Mouse (Mus musculus): Measurements from ENCODE around the gene Gm3285. TPM values are rescaled to one million over a fixed set of nuclear protein-coding genes. Genes with fewer than 3 reads are reported as not detected.

Gene Gm3285
- total RNA-seq (2012; rRNA removed) (not detected in 2 replicates), total RNA-seq (2014; rRNA removed) (not detected in 2 replicates), polyA plus RNA-seq (2012; ENCODE audit: insufficient read length, low read depth) (not detected in 2 replicates)

DNA sequence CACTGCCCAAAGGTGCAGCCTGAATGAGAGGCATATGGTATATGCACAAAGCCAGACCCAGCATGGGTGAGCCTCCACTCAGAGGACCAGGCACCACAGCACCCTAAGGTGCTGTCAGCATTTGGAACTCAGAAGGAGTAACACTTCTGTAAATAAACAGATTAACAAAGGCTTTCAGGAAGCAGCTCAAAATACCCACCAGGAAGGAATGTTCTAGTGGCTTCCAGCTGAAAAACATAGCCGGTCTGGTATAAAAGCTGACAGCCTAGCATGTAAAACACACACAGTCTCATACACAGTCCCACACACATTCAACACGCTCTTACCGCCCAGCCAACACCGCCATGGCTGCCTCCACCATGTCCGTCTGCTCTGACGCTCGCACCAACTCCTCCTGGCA, at the start of gene Gm3285:
Gm3285 (plus strand) TSS at position 301 of the 400 bp plus-strand sequence.
- Histone ChIP-seq H3K36me3 (replicated peaks in 1 of 2; ENCODE audit: control insufficient read depth in 1 of 2, insufficient read depth in 1 of 2, low read length in 1 of 2) (no peaks in the 10 kb centered on the region), H3K9me3 (replicated peaks; ENCODE audit: low read length) (peaks cover 13% of the 10 kb centered on the region), H3K4me1 (ENCODE audit: control insufficient read depth in 1 of 2, insufficient read depth in 2 of 2) (peaks cover 5 to 6% of the 10 kb centered on the region in 2 experiments), H3K4me3 (replicated peaks in 1 of 3; ENCODE audit: low read depth in 2 of 3, low read length in 2 of 3, poor library complexity in 1 of 3) (no peak within 1 kb of the TSS), H3K4me2 (ENCODE audit: insufficient read depth, low read depth, poor library complexity, severe bottlenecking) (no peak within 1 kb of the TSS), H3K79me2 (replicated peaks; ENCODE audit: control insufficient read depth, extremely low read depth, insufficient read depth, poor library complexity, severe bottlenecking) (no peaks in the 10 kb centered on the region), H3K9ac (ENCODE audit: insufficient read depth, low read depth) (no peak within 1 kb of the TSS), H3K27ac (ENCODE audit: insufficient read depth, low read depth) (no peak within 1 kb of the TSS), H3K27me3 (replicated peaks) (peaks cover 61% of the 10 kb centered on the region)
- dilution Hi-C loops (cut with MboI; ENCODE audit: extremely low pct_ligation_motif_present, extremely low pct_unique_long_range_greater_than_20kb, low sequenced_read_pairs), result no loop called here
- in situ Hi-C loops (cut with MboI; ENCODE audit: low pct_ligation_motif_present, low pct_unique_long_range_greater_than_20kb, low sequenced_read_pairs), result no loop called here
- TF ChIP-seq RAD21 (IDR thresholded peaks at IDR 0.05; ENCODE audit: low read depth, low read length) (no peak), RCOR1 (conservative IDR thresholded peaks at IDR 0.05; ENCODE audit: low read depth, low read length) (no peak), EP300 (IDR thresholded peaks at IDR 0.05; ENCODE audit: low read length) (no peak), ETS1 (conservative IDR thresholded peaks at IDR 0.05; ENCODE audit: low read depth, low read length) (no peak), CHD2 (IDR thresholded peaks at IDR 0.05; ENCODE audit: low read length) (no peak), MAX (IDR thresholded peaks at IDR 0.05; ENCODE audit: low read length) (no peak), IRF4 (IDR thresholded peaks at IDR 0.05; ENCODE audit: low read depth, low read length) (no peak), ZMIZ1 (IDR thresholded peaks at IDR 0.05; ENCODE audit: low read depth, low read length) (no peak), PAX5 (IDR thresholded peaks at IDR 0.05; ENCODE audit: low read length) (no peak), ZNF384 (IDR thresholded peaks at IDR 0.05; ENCODE audit: low read depth, low read length) (no peak), MEF2A (IDR thresholded peaks at IDR 0.05; ENCODE audit: borderline replicate concordance, low read depth, low read length) (no peak), KAT2A (IDR thresholded peaks at IDR 0.05; ENCODE audit: insufficient replicate concordance, low read length) (no peak)
- DNase-seq (ENCODE audit: extremely low read depth), result no peak

- Histone ChIP-seq H3K9me3 (replicated peaks; ENCODE audit: low read length) (no peaks in the 10 kb centered on the region), H3K4me2 (ENCODE audit: insufficient read depth, low read depth, poor library complexity, severe bottlenecking) (no peak within 1 kb of the TSS), H3K4me3 (replicated peaks in 1 of 3; ENCODE audit: low read depth in 2 of 3, low read length in 2 of 3, poor library complexity in 1 of 3) (no peak within 1 kb of the TSS), H3K27me3 (replicated peaks) (peaks cover 76% of the 10 kb centered on the region), H3K27ac (ENCODE audit: insufficient read depth, low read depth) (no peak within 1 kb of the TSS), H3K9ac (ENCODE audit: insufficient read depth, low read depth) (no peak within 1 kb of the TSS), H3K4me1 (ENCODE audit: control insufficient read depth in 1 of 2, insufficient read depth in 2 of 2) (0 out of 4 replicates have a peak, but pooled peaks cover 0 to 3% of the 10 kb centered on the region in 2 experiments), H3K36me3 (replicated peaks in 1 of 2; ENCODE audit: control insufficient read depth in 1 of 2, insufficient read depth in 1 of 2, low read length in 1 of 2) (no peaks in the 10 kb centered on the region), H3K79me2 (replicated peaks; ENCODE audit: control insufficient read depth, extremely low read depth, insufficient read depth, poor library complexity, severe bottlenecking) (no peaks in the 10 kb centered on the region)
- in situ Hi-C loops (cut with MboI; ENCODE audit: low pct_ligation_motif_present, low pct_unique_long_range_greater_than_20kb, low sequenced_read_pairs), result no loop called here
- dilution Hi-C loops (cut with MboI; ENCODE audit: extremely low pct_ligation_motif_present, extremely low pct_unique_long_range_greater_than_20kb, low sequenced_read_pairs), result no loop called here
- DNase-seq (ENCODE audit: extremely low read depth), result no peak
- no peak for TF ChIP-seq CHD2 (IDR thresholded peaks at IDR 0.05; ENCODE audit: low read length)
- TF ChIP-seq EP300 (IDR thresholded peaks at IDR 0.05; ENCODE audit: low read length), result no peak
- no peak for TF ChIP-seq UBTF (IDR thresholded peaks at IDR 0.05; ENCODE audit: low read depth, low read length)
- TF ChIP-seq HCFC1 (IDR thresholded peaks at IDR 0.05; ENCODE audit: low read depth, low read length), result no peak
- TF ChIP-seq GABPA (IDR thresholded peaks at IDR 0.05; ENCODE audit: insufficient replicate concordance, low read depth, low read length), result no peak
- no peak for TF ChIP-seq TBP (conservative IDR thresholded peaks at IDR 0.05; ENCODE audit: low read depth, low read length)
- TF ChIP-seq E2F4 (IDR thresholded peaks at IDR 0.05; ENCODE audit: insufficient replicate concordance, low read depth, low read length), result no peak
- no peak for TF ChIP-seq ZC3H11A (IDR thresholded peaks at IDR 0.05; ENCODE audit: low read depth, low read length)
- TF ChIP-seq POLR2AphosphoS2 (IDR thresholded peaks at IDR 0.05; ENCODE audit: low read depth, low read length), result no peak
- TF ChIP-seq KAT2A (IDR thresholded peaks at IDR 0.05; ENCODE audit: insufficient replicate concordance, low read length), result no peak
- no peak for TF ChIP-seq ELF1 (IDR thresholded peaks at IDR 0.05; ENCODE audit: low read depth, low read length)
- no peak for TF ChIP-seq RCOR1 (conservative IDR thresholded peaks at IDR 0.05; ENCODE audit: low read depth, low read length)
- TF ChIP-seq CHD1 (IDR thresholded peaks at IDR 0.05; ENCODE audit: low read depth, low read length), result no peak
- no peak for TF ChIP-seq SIN3A (IDR thresholded peaks at IDR 0.05; ENCODE audit: low read length)
Measured at GRCm38 (mm10) chr10:77814382-77814781, 47.4 kb upstream of the Gm3285 start, which contains the start of gene Gm2696. Gene Gm2696 (plus strand): TSS chr10:77814682.
